Mouse (Mus musculus): Measurements from ENCODE around the gene Hsd17b13. TPM values are rescaled to one million over a fixed set of nuclear protein-coding genes. Genes with fewer than 3 reads are reported as not detected.
"Not testable (repeated sequence)": the region's sequence is repeated elsewhere in the genome, so short reads cannot be mapped to it uniquely, and the experiment has no call there.

Hsd17b13 gene
- polyA plus RNA-seq, 1 experiment: not detected

DNA sequence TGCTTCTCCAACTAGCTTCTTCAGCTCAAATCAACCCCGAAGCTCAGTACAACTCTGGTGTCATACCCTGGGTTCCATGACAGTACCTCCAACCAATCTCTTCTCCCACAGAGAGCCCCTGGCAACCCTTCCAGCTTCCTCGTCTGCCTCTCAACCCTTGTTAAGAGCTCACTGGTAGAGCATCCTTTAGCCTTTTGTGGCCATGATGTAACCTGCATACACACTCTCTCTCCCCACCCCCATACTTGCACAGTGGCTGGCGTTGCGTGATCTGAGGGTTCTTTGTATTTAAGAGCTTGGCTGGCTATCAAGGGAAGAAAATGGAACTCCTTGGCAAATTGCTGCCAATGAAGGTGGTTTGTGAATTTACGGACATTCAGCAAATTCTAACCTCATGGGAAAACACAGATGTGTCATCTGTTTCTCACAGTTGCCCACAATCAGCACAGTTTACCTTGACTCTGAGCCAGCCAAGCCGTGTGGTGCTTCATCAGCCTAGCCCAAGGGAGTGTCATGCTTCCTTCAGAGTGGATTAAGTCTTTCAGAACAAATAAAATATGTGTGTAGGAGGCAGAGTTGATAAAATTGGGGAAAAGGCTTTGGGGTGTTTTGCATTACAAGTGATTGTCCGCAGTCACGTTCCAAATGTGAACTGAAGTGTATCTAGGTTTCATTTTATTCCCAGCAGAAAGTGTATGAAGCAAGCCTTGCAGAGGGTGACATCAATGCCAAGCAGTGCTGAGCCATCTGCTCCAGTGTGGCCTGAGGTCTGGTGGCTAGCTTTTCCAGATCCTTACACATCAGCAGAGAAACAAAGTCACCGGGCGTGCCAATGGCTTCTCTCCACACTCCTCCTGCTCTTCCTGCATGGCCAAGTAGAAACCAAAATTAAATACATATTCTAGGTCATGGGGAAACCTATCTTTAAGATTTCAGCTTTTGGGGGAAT lies 23.8 kb downstream of the Hsd17b13 start:
- H3K4me1 ChIP-seq (ENCODE audit: control insufficient read depth, insufficient read depth, low read length): no peaks in the 10 kb centered on the region
- no peak overlapping the region for H3K27ac ChIP-seq (ENCODE audit: insufficient read depth, low read depth, low read length)
- TF ChIP-seq POLR2A (IDR thresholded peaks at IDR 0.05; ENCODE audit: borderline replicate concordance, low read depth, low read length): no peak
- H3K4me3 ChIP-seq (ENCODE audit: insufficient read depth, low read length): no peak overlapping the region

- not testable (repeated sequence) for H3K27ac ChIP-seq (ENCODE audit: insufficient read depth, low read depth, low read length); H3K4me1 ChIP-seq (ENCODE audit: control insufficient read depth, insufficient read depth, low read length); H3K4me3 ChIP-seq (ENCODE audit: insufficient read depth, low read length)
Observed at GRCm38 (mm10) chr5:103950138-103950537, 27.1 kb downstream of the Hsd17b13 start.

DNA sequence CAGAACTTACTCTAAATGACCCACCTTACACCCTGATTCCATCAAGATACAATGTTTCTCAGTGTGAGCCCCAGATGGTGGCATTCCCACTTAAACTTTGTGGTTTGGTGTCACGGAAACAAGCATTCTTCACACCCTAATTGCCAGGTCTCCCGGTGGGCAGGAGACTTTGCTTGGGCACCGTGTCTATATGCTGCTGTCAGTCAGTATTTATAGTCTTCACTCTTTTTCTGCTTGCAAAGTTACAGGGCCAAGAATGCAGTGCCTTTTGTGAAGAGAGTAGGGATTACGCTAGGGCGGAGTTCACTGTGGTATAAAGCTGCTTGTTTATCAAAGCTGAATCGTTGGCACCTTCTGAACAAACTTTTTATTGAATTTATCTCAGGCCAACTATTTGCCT lies 34.0 kb downstream of the Hsd17b13 start:
- Histone ChIP-seq H3K4me1 (ENCODE audit: control insufficient read depth, insufficient read depth, low read length) (no peaks in the 10 kb centered on the region), H3K27ac (ENCODE audit: insufficient read depth, low read depth, low read length) (no peak overlapping the region), H3K4me3 (ENCODE audit: insufficient read depth, low read length) (no peak overlapping the region)
- TF ChIP-seq POLR2A (IDR thresholded peaks at IDR 0.05; ENCODE audit: borderline replicate concordance, low read depth, low read length) (no peak), CTCF (IDR thresholded peaks at IDR 0.05; ENCODE audit: low read depth, low read length) (no peak)

DNA sequence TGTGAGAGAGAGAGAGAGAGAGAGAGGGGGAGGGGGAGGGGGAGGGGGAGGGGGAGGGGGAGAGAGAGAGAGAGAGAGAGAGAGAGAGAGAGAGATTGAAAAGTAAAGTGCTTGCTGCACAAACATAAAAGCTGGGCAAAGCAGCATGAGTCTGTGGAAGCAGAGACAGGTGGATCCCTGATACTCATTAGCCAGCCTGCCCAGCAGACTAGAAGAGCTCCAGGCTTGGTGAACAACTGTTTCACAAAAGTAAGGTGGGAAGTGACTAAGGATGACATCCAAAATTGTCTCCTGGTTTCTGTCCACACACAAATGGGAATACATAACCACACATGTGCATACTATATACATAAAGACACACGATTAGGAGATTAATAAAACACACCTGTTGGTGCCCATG lies 37.4 kb downstream of the Hsd17b13 start:
- TF ChIP-seq CTCF (IDR thresholded peaks at IDR 0.05; ENCODE audit: low read depth, low read length): no peak
- TF ChIP-seq POLR2A (IDR thresholded peaks at IDR 0.05; ENCODE audit: borderline replicate concordance, low read depth, low read length): no peak
- peaks cover 14% of the 10 kb centered on the region for H3K4me1 ChIP-seq (ENCODE audit: control insufficient read depth, insufficient read depth, low read length)
- no peak overlapping the region for H3K27ac ChIP-seq (ENCODE audit: insufficient read depth, low read depth, low read length)
- no peak overlapping the region for H3K4me3 ChIP-seq (ENCODE audit: insufficient read depth, low read length)

DNA sequence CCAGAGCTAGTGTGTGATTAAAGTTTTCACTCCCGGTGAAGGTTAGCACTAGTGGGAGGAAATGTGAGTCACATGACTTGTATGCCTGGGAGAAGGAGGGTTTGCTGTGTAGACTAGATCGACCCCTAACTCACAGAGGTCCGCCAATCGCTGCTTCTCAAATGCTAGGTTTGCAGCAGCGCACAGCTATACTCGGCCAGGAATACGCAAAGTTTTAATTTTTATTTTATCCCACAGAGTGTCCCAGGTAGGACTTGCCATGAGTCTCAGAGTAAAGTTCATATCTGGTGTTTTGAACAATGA lies 37.9 kb downstream of the Hsd17b13 start:
- H3K4me1 ChIP-seq (ENCODE audit: control insufficient read depth, insufficient read depth, low read length): peaks cover 14% of the 10 kb centered on the region
- no peak for TF ChIP-seq CTCF (IDR thresholded peaks at IDR 0.05; ENCODE audit: low read depth, low read length)
- TF ChIP-seq POLR2A (IDR thresholded peaks at IDR 0.05; ENCODE audit: borderline replicate concordance, low read depth, low read length): no peak
- H3K27ac ChIP-seq (ENCODE audit: insufficient read depth, low read depth, low read length): no peak overlapping the region
- no peak overlapping the region for H3K4me3 ChIP-seq (ENCODE audit: insufficient read depth, low read length)

DNA sequence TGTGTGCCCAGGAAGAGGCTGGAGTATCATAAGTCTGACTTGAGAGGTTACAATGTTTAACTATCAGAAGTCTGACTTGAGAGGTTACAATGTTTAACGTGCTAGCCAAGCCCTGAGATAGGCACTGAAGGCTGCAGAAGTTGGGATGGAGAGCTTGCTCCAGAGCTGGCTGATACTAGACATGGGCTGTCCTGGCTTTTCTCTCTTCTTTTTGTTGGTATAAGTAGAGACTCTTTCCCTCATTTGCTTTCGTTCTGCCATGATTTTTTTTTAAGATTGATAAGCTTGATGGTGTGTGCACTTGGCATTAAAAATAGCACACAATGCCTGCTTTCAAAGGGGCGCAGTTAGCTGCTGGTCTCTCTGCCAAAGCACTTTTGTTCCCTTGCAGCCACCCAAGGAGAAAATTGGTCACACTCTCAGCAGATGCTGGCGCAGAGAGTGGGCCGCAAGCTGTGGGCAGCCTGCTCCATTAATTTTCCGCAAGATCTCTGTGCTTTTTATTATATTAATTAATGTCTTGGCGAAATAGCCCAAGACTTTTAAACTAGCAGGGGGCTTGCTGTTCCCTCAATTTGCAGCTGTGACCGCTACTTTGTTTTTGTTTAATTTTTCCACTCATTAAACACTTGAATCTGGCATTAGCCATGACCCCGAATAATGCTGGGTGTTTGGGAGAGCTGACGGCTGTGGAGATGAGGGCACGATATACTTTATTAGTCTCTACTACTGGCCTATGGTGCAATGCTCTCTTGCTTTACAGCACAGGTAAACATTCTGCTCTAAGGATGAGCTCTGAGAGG lies 38.5 kb downstream of the Hsd17b13 start:
- H3K4me3 ChIP-seq (ENCODE audit: insufficient read depth, low read length): no peak overlapping the region
- TF ChIP-seq CTCF (IDR thresholded peaks at IDR 0.05; ENCODE audit: low read depth, low read length): no peak
- no peak for TF ChIP-seq POLR2A (IDR thresholded peaks at IDR 0.05; ENCODE audit: borderline replicate concordance, low read depth, low read length)
- no peak overlapping the region for H3K27ac ChIP-seq (ENCODE audit: insufficient read depth, low read depth, low read length)
- peaks cover 14% of the 10 kb centered on the region for H3K4me1 ChIP-seq (ENCODE audit: control insufficient read depth, insufficient read depth, low read length)

GRCm38 (mm10) chr5:103936906-103937589 lies 40.2 kb downstream of the Hsd17b13 start:
- peaks cover 14% of the 10 kb centered on the region for H3K4me1 ChIP-seq (ENCODE audit: control insufficient read depth, insufficient read depth, low read length)
- H3K27ac ChIP-seq (ENCODE audit: insufficient read depth, low read depth, low read length): peak overlapping the region; percentile 17; the same call in 1 of the 2 replicates
- no peak for TF ChIP-seq POLR2A (IDR thresholded peaks at IDR 0.05; ENCODE audit: borderline replicate concordance, low read depth, low read length)
- peak; percentile 81 for TF ChIP-seq CTCF (IDR thresholded peaks at IDR 0.05; ENCODE audit: low read depth, low read length)
- 0 out of 2 replicates have a peak overlapping the region, but pooled peaks have one; percentile 2 for H3K4me3 ChIP-seq (ENCODE audit: insufficient read depth, low read length)

DNA sequence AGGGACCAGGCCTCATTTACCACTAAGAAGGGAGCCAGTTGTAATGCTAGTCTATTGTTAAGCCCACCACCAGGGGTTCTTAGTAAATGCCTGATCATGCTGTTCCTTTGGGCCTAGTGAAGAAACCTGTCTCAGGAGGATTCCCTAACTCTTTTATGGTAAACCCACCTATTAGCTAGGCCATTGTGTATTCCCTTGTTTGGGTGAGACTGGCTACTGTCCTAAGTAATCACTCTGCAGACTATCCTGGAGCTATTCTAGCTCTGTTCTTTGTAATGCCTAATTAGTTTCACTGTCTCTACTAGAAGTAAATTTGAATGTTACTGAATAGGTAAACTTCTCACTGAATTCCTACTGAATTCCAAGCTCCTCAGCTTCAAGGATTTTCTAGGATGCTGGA lies 45.3 kb downstream of the Hsd17b13 start:
- not testable (repeated sequence) for H3K4me1 ChIP-seq (ENCODE audit: control insufficient read depth, insufficient read depth, low read length); H3K4me3 ChIP-seq (ENCODE audit: insufficient read depth, low read length); H3K27ac ChIP-seq (ENCODE audit: insufficient read depth, low read depth, low read length)

DNA sequence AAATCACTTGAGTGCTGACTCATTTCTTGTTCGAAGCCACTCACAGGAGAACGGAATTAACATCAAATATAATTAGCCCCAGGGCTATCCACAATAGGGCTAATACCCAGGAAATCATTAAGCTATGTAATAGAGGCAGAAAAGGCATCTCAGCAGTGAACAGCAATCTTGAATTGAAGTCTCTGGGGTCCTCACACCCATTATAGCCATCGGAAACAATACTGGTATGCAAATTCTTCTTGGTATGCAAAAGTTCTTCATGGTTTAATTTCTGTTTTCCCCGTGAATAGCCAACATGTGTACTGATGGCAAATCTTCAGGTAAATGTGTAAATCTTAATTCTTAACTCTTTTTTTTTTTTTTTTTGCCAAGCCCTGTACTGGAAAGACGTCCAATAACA lies 46.7 kb downstream of the Hsd17b13 start:
- TF ChIP-seq POLR2A (IDR thresholded peaks at IDR 0.05; ENCODE audit: borderline replicate concordance, low read depth, low read length): no peak
- no peak for TF ChIP-seq CTCF (IDR thresholded peaks at IDR 0.05; ENCODE audit: low read depth, low read length)
- Histone ChIP-seq H3K27ac (ENCODE audit: insufficient read depth, low read depth, low read length) (no peak overlapping the region), H3K4me1 (ENCODE audit: control insufficient read depth, insufficient read depth, low read length) (no peaks in the 10 kb centered on the region), H3K4me3 (ENCODE audit: insufficient read depth, low read length) (no peak overlapping the region)

GRCm38 (mm10) chr5:103928196-103928550 lies 49.0 kb downstream of the Hsd17b13 start:
- no peak overlapping the region for H3K4me3 ChIP-seq (ENCODE audit: insufficient read depth, low read length)
- no peak overlapping the region for H3K27ac ChIP-seq (ENCODE audit: insufficient read depth, low read depth, low read length)
- TF ChIP-seq POLR2A (IDR thresholded peaks at IDR 0.05; ENCODE audit: borderline replicate concordance, low read depth, low read length) (no peak), CTCF (IDR thresholded peaks at IDR 0.05; ENCODE audit: low read depth, low read length) (no peak)
- H3K4me1 ChIP-seq (ENCODE audit: control insufficient read depth, insufficient read depth, low read length): no peaks in the 10 kb centered on the region; the same call in 1 of the 2 replicates
